19 mouse cellular contexts compared by ENCODE assay signal in the genomic region with DNA sequence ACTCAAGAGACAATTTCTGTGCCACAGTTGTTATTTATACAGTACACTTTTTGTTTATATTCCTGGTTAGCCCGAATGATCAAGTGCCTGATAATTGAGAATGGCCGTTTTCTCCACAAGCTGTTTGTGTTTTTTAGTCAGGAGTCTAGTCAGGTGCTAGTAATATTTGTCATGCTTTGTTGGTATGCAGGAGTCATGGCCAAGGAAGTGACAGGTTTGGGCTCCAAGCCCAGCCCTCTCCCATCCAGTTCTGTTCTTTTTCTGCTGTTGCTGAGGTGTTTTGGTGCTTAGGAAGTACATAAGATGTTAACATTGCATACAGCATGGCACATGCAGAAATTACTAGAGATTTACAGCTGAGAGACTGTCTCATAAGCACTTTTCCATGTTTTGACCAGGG. TPM values are rescaled to one million over a fixed set of nuclear protein-coding genes. Genes with fewer than 3 reads are reported as not detected.
DNase-seq lines count a peak whose midpoint lies in the region; ATAC-seq and TF ChIP-seq lines count a peak whose summit lies in the region.
"Had no signal": no experiment of that assay in that cellular context is flagged by ENCODE, and none has a peak within 500 bp of the region (broad histone marks: within the 10 kb centered on the region; RNA-seq: fewer than 3 reads in every experiment).

No protein-coding gene starts in this region.

- no peak for ATAC-seq in heart, embryonic 15.5 days (replicated peaks; ENCODE audit: insufficient number of reproducible peaks, insufficient read depth, low FRiP score, low read depth)
- ATAC-seq in hindbrain, embryonic 13.5 days (ENCODE audit: low FRiP score): peak; percentile 43; the same call in 1 of the 2 replicates
- ATAC-seq in hindbrain, embryonic 12.5 days (ENCODE audit: low FRiP score): no peak
- ATAC-seq in midbrain, postnatal 0 days (ENCODE audit: low FRiP score): no peak
- no peak for ATAC-seq in midbrain, embryonic 16.5 days
- ATAC-seq in neural tube, embryonic 15.5 days (ENCODE audit: low FRiP score): peak; percentile 47; the same call in 1 of the 2 replicates
- ATAC-seq: forebrain, embryonic 13.5 days; inflammation-experienced regulatory T-cells, adult 6 months; intestine, postnatal 0 days had no signal

- no peaks in the 10 kb centered on the region for H3K36me3 ChIP-seq in heart, embryonic 15.5 days
- peaks cover 2% of the 10 kb centered on the region for H3K36me3 ChIP-seq in heart, adult 2 months (ENCODE audit: control insufficient read depth, insufficient read depth, low read length)
- peaks cover 10% of the 10 kb centered on the region for H3K36me3 ChIP-seq in hindbrain, embryonic 13.5 days
- 0 out of 2 replicates have a peak, but pooled peaks cover 3% of the 10 kb centered on the region for H3K36me3 ChIP-seq in hindbrain, embryonic 12.5 days
- H3K36me3 ChIP-seq in midbrain, postnatal 0 days (ENCODE audit: insufficient read depth, low read length): no peaks in the 10 kb centered on the region; the same call in 1 of the 2 replicates
- no peaks in the 10 kb centered on the region for H3K36me3 ChIP-seq in midbrain, embryonic 16.5 days (ENCODE audit: control insufficient read depth, insufficient read depth, low read length)
- H3K36me3 ChIP-seq in neural tube, embryonic 15.5 days: peaks cover 6% of the 10 kb centered on the region; the same call in 1 of the 2 replicates

- no peak overlapping the region for H3K9ac ChIP-seq in heart, embryonic 15.5 days
- no peak overlapping the region for H3K9ac ChIP-seq in heart, adult 2 months (ENCODE audit: low read depth, low read length)
- H3K9ac ChIP-seq in hindbrain, embryonic 13.5 days: no peak overlapping the region
- no peak overlapping the region for H3K9ac ChIP-seq in hindbrain, embryonic 12.5 days
- no peak overlapping the region for H3K9ac ChIP-seq in midbrain, postnatal 0 days (replicated peaks; ENCODE audit: low read length, poor library complexity, severe bottlenecking)
- no peak overlapping the region for H3K9ac ChIP-seq in midbrain, embryonic 16.5 days (ENCODE audit: low read depth, low read length)
- H3K9ac ChIP-seq in neural tube, embryonic 15.5 days (replicated peaks): no peak overlapping the region
- H3K9ac ChIP-seq: forebrain, embryonic 13.5 days had no signal

- no peaks in the 10 kb centered on the region for H3K27me3 ChIP-seq in heart, embryonic 15.5 days
- H3K27me3 ChIP-seq in heart, adult 2 months (ENCODE audit: control insufficient read depth, insufficient read depth, low read length): no peaks in the 10 kb centered on the region
- H3K27me3 ChIP-seq in hindbrain, embryonic 13.5 days: no peaks in the 10 kb centered on the region
- H3K27me3 ChIP-seq in hindbrain, embryonic 12.5 days: no peaks in the 10 kb centered on the region
- no peaks in the 10 kb centered on the region for H3K27me3 ChIP-seq in midbrain, postnatal 0 days (ENCODE audit: insufficient read depth, low read length)
- no peaks in the 10 kb centered on the region for H3K27me3 ChIP-seq in midbrain, embryonic 16.5 days (ENCODE audit: control insufficient read depth, insufficient read depth, low read depth, low read length)
- H3K27me3 ChIP-seq in neural tube, embryonic 15.5 days (replicated peaks): no peaks in the 10 kb centered on the region
- H3K27me3 ChIP-seq: forebrain, embryonic 13.5 days had no signal

- TF ChIP-seq CTCF in heart, adult 2 months (IDR thresholded peaks at IDR 0.05): no peak
- TF ChIP-seq CTCF in midbrain, postnatal 0 days (IDR thresholded peaks at IDR 0.05): no peak

- H3K79me2 ChIP-seq in heart, adult 2 months (replicated peaks; ENCODE audit: control insufficient read depth, insufficient read depth, low read length): no peaks in the 10 kb centered on the region

- 48% methylated on average over 2 of the region's 2 CpGs for WGBS in heart, embryonic 15.5 days
- WGBS in heart, adult 2 months: 58% methylated on average over 2 of the region's 2 CpGs
- WGBS in hindbrain, embryonic 13.5 days: 80% methylated on average over 2 of the region's 2 CpGs
- 90% methylated on average over 2 of the region's 2 CpGs for WGBS in hindbrain, embryonic 12.5 days
- 78% methylated on average over 2 of the region's 2 CpGs for WGBS in midbrain, postnatal 0 days
- 83% methylated on average over 2 of the region's 2 CpGs for WGBS in midbrain, embryonic 16.5 days
- 77% methylated on average over 2 of the region's 2 CpGs for WGBS in neural tube, embryonic 15.5 days

- intact Hi-C loops in heart, adult 2 months (cut with DNase I): no loop called here

- H3K27ac ChIP-seq in heart, embryonic 15.5 days: peak overlapping the region; percentile 27; the same call in 1 of the 2 replicates
- H3K27ac ChIP-seq in heart, adult 2 months: no peak overlapping the region
- H3K27ac ChIP-seq in hindbrain, embryonic 13.5 days: no peak overlapping the region
- no peak overlapping the region for H3K27ac ChIP-seq in hindbrain, embryonic 12.5 days
- H3K27ac ChIP-seq in midbrain, postnatal 0 days (ENCODE audit: low read depth, low read length): no peak overlapping the region
- H3K27ac ChIP-seq in midbrain, embryonic 16.5 days (ENCODE audit: low read length): no peak overlapping the region
- H3K27ac ChIP-seq in neural tube, embryonic 15.5 days (replicated peaks): no peak overlapping the region
- H3K27ac ChIP-seq: embryonic facial prominence, embryonic 10.5 days; forebrain, embryonic 13.5 days; gastrocnemius, adult 2 months had no signal

- no peak for DNase-seq in heart, adult 2 months
- peak; percentile 31 for DNase-seq in midbrain, postnatal 0 days (ENCODE audit: low spot score)
- DNase-seq in kidney, postnatal 14 days: no peak
- DNase-seq: adrenal gland, adult 2 months; adrenal gland, postnatal 25 days; cerebellum, adult 18-20 months; gastrocnemius, adult 2 months; gastrocnemius, postnatal 25 days; kidney, adult 8-10 months had no signal

- no peak overlapping the region for H3K4me3 ChIP-seq in heart, embryonic 15.5 days
- no peak overlapping the region for H3K4me3 ChIP-seq in heart, adult 2 months
- no peak overlapping the region for H3K4me3 ChIP-seq in hindbrain, embryonic 13.5 days
- no peak overlapping the region for H3K4me3 ChIP-seq in hindbrain, embryonic 12.5 days
- no peak overlapping the region for H3K4me3 ChIP-seq in midbrain, postnatal 0 days (ENCODE audit: low read depth, low read length)
- H3K4me3 ChIP-seq in midbrain, embryonic 16.5 days (ENCODE audit: low read depth, low read length): no peak overlapping the region
- H3K4me3 ChIP-seq in neural tube, embryonic 15.5 days (replicated peaks): no peak overlapping the region
- H3K4me3 ChIP-seq: embryonic facial prominence, embryonic 10.5 days; forebrain, embryonic 13.5 days; gastrocnemius, adult 2 months had no signal

- TF ChIP-seq POLR2A in heart, adult 2 months (IDR thresholded peaks at IDR 0.05; ENCODE audit: insufficient read depth, low read depth, low read length): no peak

- H3K4me1 ChIP-seq in heart, embryonic 15.5 days (replicated peaks): no peaks in the 10 kb centered on the region; the same call in 1 of the 2 replicates
- no peaks in the 10 kb centered on the region; the same call in 1 of the 2 replicates for H3K4me1 ChIP-seq in heart, adult 2 months (ENCODE audit: control insufficient read depth, insufficient read depth, low read length)
- H3K4me1 ChIP-seq in hindbrain, embryonic 13.5 days (replicated peaks): no peaks in the 10 kb centered on the region
- no peaks in the 10 kb centered on the region for H3K4me1 ChIP-seq in hindbrain, embryonic 12.5 days
- no peaks in the 10 kb centered on the region for H3K4me1 ChIP-seq in midbrain, postnatal 0 days (ENCODE audit: insufficient read depth, low read length)
- no peaks in the 10 kb centered on the region for H3K4me1 ChIP-seq in midbrain, embryonic 16.5 days (ENCODE audit: control insufficient read depth, insufficient read depth, low read length)
- no peaks in the 10 kb centered on the region for H3K4me1 ChIP-seq in neural tube, embryonic 15.5 days
- H3K4me1 ChIP-seq: embryonic facial prominence, embryonic 10.5 days; forebrain, embryonic 13.5 days had no signal

- no peaks in the 10 kb centered on the region for H3K9me3 ChIP-seq in heart, embryonic 15.5 days (replicated peaks)
- H3K9me3 ChIP-seq in hindbrain, embryonic 13.5 days: no peaks in the 10 kb centered on the region
- no peaks in the 10 kb centered on the region for H3K9me3 ChIP-seq in hindbrain, embryonic 12.5 days (replicated peaks)
- no peaks in the 10 kb centered on the region for H3K9me3 ChIP-seq in midbrain, postnatal 0 days (ENCODE audit: low read length)
- no peaks in the 10 kb centered on the region for H3K9me3 ChIP-seq in midbrain, embryonic 16.5 days (replicated peaks; ENCODE audit: control insufficient read depth, low read length, poor library complexity, severe bottlenecking)
- no peaks in the 10 kb centered on the region for H3K9me3 ChIP-seq in neural tube, embryonic 15.5 days (replicated peaks)
- H3K9me3 ChIP-seq: embryonic facial prominence, embryonic 10.5 days; forebrain, embryonic 13.5 days had no signal

- no peak overlapping the region for H3K4me2 ChIP-seq in heart, embryonic 15.5 days
- no peak overlapping the region for H3K4me2 ChIP-seq in hindbrain, embryonic 13.5 days
- no peak overlapping the region for H3K4me2 ChIP-seq in hindbrain, embryonic 12.5 days (replicated peaks)
- H3K4me2 ChIP-seq in midbrain, postnatal 0 days (ENCODE audit: low read depth, low read length, poor library complexity, severe bottlenecking): no peak overlapping the region
- no peak overlapping the region for H3K4me2 ChIP-seq in midbrain, embryonic 16.5 days (ENCODE audit: low read length)
- H3K4me2 ChIP-seq in neural tube, embryonic 15.5 days: no peak overlapping the region
- H3K4me2 ChIP-seq: forebrain, embryonic 13.5 days had no signal

- TF ChIP-seq EP300 in heart, adult 2 months (IDR thresholded peaks at IDR 0.05; ENCODE audit: insufficient read depth, low read depth, low read length): no peak

RNA-seq across cellular contexts. Expression of a gene that starts 41.3 kb away (rescaled TPM):
- 17.1 and 20.4 TPM in 2 replicates for polyA plus RNA-seq in heart, embryonic 15.5 days (2015; fragmentation: Nextera tagmentation; extraction: Ambion mirVana)
- 10 to 100 TPM; 13.9 to 14.8 TPM for total RNA-seq in heart, adult 2 months (2021)
- 3.2 and 5.6 TPM in 2 replicates for polyA plus RNA-seq in heart, adult 2 months (2012; rRNA removed)
- polyA plus RNA-seq in hindbrain, embryonic 13.5 days (2015; fragmentation: Nextera tagmentation; extraction: Ambion mirVana): 50.3 and 53.6 TPM in 2 replicates
- polyA plus RNA-seq in hindbrain, embryonic 12.5 days (2016; fragmentation: Nextera tagmentation; extraction: Ambion mirVana): 40.0 and 41.3 TPM in 2 replicates
- 36.5 and 40.9 TPM in 2 replicates for total RNA-seq in midbrain, postnatal 0 days (2014; rRNA removed)
- 46.4 and 51.8 TPM in 2 replicates for polyA plus RNA-seq in midbrain, postnatal 0 days (2015; fragmentation: Nextera tagmentation; extraction: Ambion mirVana)
- 57.4 and 59.5 TPM in 2 replicates for polyA plus RNA-seq in midbrain, embryonic 16.5 days (2015; fragmentation: Nextera tagmentation; extraction: Ambion mirVana)
- polyA plus RNA-seq in neural tube, embryonic 15.5 days (2015; fragmentation: Nextera tagmentation; extraction: Ambion mirVana): 48.4 and 55.1 TPM in 2 replicates

RNA-seq across cellular contexts. Expression of a gene that starts 41.4 kb away (rescaled TPM):
- 0.08 and 0.28 TPM in 2 replicates for polyA plus RNA-seq in heart, embryonic 15.5 days (2015; fragmentation: Nextera tagmentation; extraction: Ambion mirVana)
- total RNA-seq in heart, adult 2 months (2021): under 1 TPM; 0.16 to 0.34 TPM
- 0.74 and 1.2 TPM in 2 replicates for polyA plus RNA-seq in heart, adult 2 months (2012; rRNA removed)
- polyA plus RNA-seq in hindbrain, embryonic 13.5 days (2015; fragmentation: Nextera tagmentation; extraction: Ambion mirVana): 1.5 and 1.6 TPM in 2 replicates
- polyA plus RNA-seq in hindbrain, embryonic 12.5 days (2016; fragmentation: Nextera tagmentation; extraction: Ambion mirVana): 1.7 and 1.8 TPM in 2 replicates
- 2.0 and 3.0 TPM in 2 replicates for total RNA-seq in midbrain, postnatal 0 days (2014; rRNA removed)
- polyA plus RNA-seq in midbrain, postnatal 0 days (2015; fragmentation: Nextera tagmentation; extraction: Ambion mirVana): 1.4 and 1.6 TPM in 2 replicates
- 1.8 and 2.3 TPM in 2 replicates for polyA plus RNA-seq in midbrain, embryonic 16.5 days (2015; fragmentation: Nextera tagmentation; extraction: Ambion mirVana)
- 1.00 and 2.3 TPM in 2 replicates for polyA plus RNA-seq in neural tube, embryonic 15.5 days (2015; fragmentation: Nextera tagmentation; extraction: Ambion mirVana)
- total RNA-seq: gastrocnemius, postnatal 25 days; granulocyte monocyte progenitor cell, adult 5-6 weeks had no signal

Comparison
In these comparisons a context has a peak if more than half of its experiments do, and no peak if none do; other contexts are left out.
1. ATAC-seq: peak in hindbrain, embryonic 13.5 days (single experiment) and neural tube, embryonic 15.5 days (single experiment); none in heart, embryonic 15.5 days (single experiment), hindbrain, embryonic 12.5 days (single experiment), midbrain, postnatal 0 days (single experiment) and midbrain, embryonic 16.5 days (single experiment).